Mouse (Mus musculus) embryonic fibroblast, embryonic 13.5 days (primary cell): ENCODE results near the gene Cd209g. TPM values are rescaled to one million over a fixed set of nuclear protein-coding genes. Genes with fewer than 3 reads are reported as not detected.

ENCODE experiments used
- H3K27ac ChIP-seq: 2 replicates; pipeline ENCODE4 v1.5.1; 2012; ENCODE audit warnings: low read length, control low read depth, inconsistent platforms; ENCODE audit not compliant: insufficient read depth
- H3K4me1 ChIP-seq: 2 replicates; pipeline ENCODE4 v1.6.1; 2011; ENCODE audit warnings: low read length; ENCODE audit not compliant: control insufficient read depth, insufficient read depth
- H3K4me3 ChIP-seq: 2 replicates; pipeline ENCODE4 v1.5.1; 2011; ENCODE audit warnings: mild to moderate bottlenecking, control low read depth, low read length; ENCODE audit not compliant: insufficient read depth
- CTCF ChIP-seq: IDR thresholded peaks from 2 replicates; pipeline ENCODE4 v1.5.1; 2011; ENCODE audit warnings: mild to moderate bottlenecking, control low read depth, low read length, moderate library complexity, borderline replicate concordance; ENCODE audit not compliant: insufficient read depth
- POLR2A ChIP-seq: IDR thresholded peaks from 2 replicates; pipeline ENCODE4 v1.6.1; 2011; ENCODE audit warnings: low read depth, mild to moderate bottlenecking, control low read depth, low read length, moderate library complexity
- polyA plus RNA-seq: library from polyadenylated mRNA; stranded (reverse); fragments of >200 nt; gene quantifications from 2 replicates; pipeline ENCODE4 v1.2.4, GENCODE M21; 2011; ENCODE audit warnings: low read depth; ENCODE audit not compliant: missing spikeins, insufficient read length

The Cd209g gene
- polyA plus RNA-seq, 1 experiment, result not detected

GRCm38 (mm10) chr8:4165852-4166751 is 32.2 kb downstream of the Cd209g start, which contains the start of gene Evi5l:
TSS of gene Evi5l (plus strand) at chr8:4166567.
- H3K27ac ChIP-seq, result no peak within 1 kb of the TSS; the same call in 1 of the 2 replicates
- H3K4me3 ChIP-seq, result peak within 1 kb of the TSS; percentile 56
- no peaks in the 10 kb centered on the region for H3K4me1 ChIP-seq
- TF ChIP-seq CTCF (no peak), POLR2A (peak; percentile 84)

GRCm38 (mm10) chr8:4166881-4167525 is 33.1 kb downstream of the Cd209g start:
- H3K4me3 ChIP-seq, result peak overlapping the region; percentile 56
- no peaks in the 10 kb centered on the region for H3K4me1 ChIP-seq
- H3K27ac ChIP-seq, result no peak overlapping the region
- no peak for TF ChIP-seq POLR2A
- TF ChIP-seq CTCF, result no peak

GRCm38 (mm10) chr8:4167918-4168317 is 34.0 kb downstream of the Cd209g start:
- Histone ChIP-seq H3K4me3 (no peak overlapping the region), H3K4me1 (no peaks in the 10 kb centered on the region), H3K27ac (no peak overlapping the region)
- no peak for TF ChIP-seq POLR2A
- no peak for TF ChIP-seq CTCF

GRCm38 (mm10) chr8:4172486-4172885 is 38.6 kb downstream of the Cd209g start:
- TF ChIP-seq CTCF, result no peak
- Histone ChIP-seq H3K27ac (no peak overlapping the region), H3K4me3 (no peak overlapping the region), H3K4me1 (no peaks in the 10 kb centered on the region)

GRCm38 (mm10) chr8:4174018-4174417 is 40.1 kb downstream of the Cd209g start:
- H3K4me1 ChIP-seq, result no peaks in the 10 kb centered on the region
- H3K4me3 ChIP-seq, result no peak overlapping the region
- no peak overlapping the region for H3K27ac ChIP-seq
- TF ChIP-seq POLR2A (no peak), CTCF (no peak)

GRCm38 (mm10) chr8:4183409-4183808 is 49.5 kb downstream of the Cd209g start:
- TF ChIP-seq POLR2A, result no peak
- no peak for TF ChIP-seq CTCF
- Histone ChIP-seq H3K27ac (no peak overlapping the region), H3K4me1 (no peaks in the 10 kb centered on the region), H3K4me3 (no peak overlapping the region)

GRCm38 (mm10) chr8:4186151-4186550 is 52.3 kb downstream of the Cd209g start:
- Histone ChIP-seq H3K4me1 (no peaks in the 10 kb centered on the region), H3K4me3 (no peak overlapping the region), H3K27ac (no peak overlapping the region)
- no peak for TF ChIP-seq POLR2A
- no peak for TF ChIP-seq CTCF

Other genes starting within 250 kb of the Cd209g start
- gene Cd209b, start 207.3 kb upstream of the Cd209g start, polyA plus RNA-seq, result not detected in 2 replicates
- gene Cd209c, start 179.4 kb upstream of the Cd209g start, polyA plus RNA-seq, result not detected in 2 replicates
- gene Cd209f, start 28.3 kb upstream of the Cd209g start, polyA plus RNA-seq, result not detected in 2 replicates
- gene Evi5l, start 32.5 kb downstream of the Cd209g start, polyA plus RNA-seq, result 15.4 and 30.3 TPM in 2 replicates
- 0.23 and 0.35 TPM in 2 replicates for gene Prr36, start 83.4 kb downstream of the Cd209g start, polyA plus RNA-seq
- 1.7 and 2.2 TPM in 2 replicates for gene Lrrc8e, start 92.7 kb downstream of the Cd209g start, polyA plus RNA-seq
- 37.0 and 42.0 TPM in 2 replicates for gene Map2k7, start 104.6 kb downstream of the Cd209g start, polyA plus RNA-seq
- gene Gm49320, start 104.8 kb downstream of the Cd209g start, polyA plus RNA-seq, result 0.40 and 0.60 TPM in 2 replicates
- gene Tgfbr3l, start 114.1 kb downstream of the Cd209g start, polyA plus RNA-seq, result 6.0 and 10.8 TPM in 2 replicates
- gene Snapc2, start 119.0 kb downstream of the Cd209g start, polyA plus RNA-seq, result 29.0 and 29.3 TPM in 2 replicates
- gene Ctxn1, start 125.2 kb downstream of the Cd209g start, polyA plus RNA-seq, result 56.7 and 63.9 TPM in 2 replicates
- 62.9 and 73.5 TPM in 2 replicates for gene Timm44, start 141.8 kb downstream of the Cd209g start, polyA plus RNA-seq
- gene Ccl25, start 191.1 kb downstream of the Cd209g start, polyA plus RNA-seq, result 11.1 and 13.9 TPM in 2 replicates
- 81.5 and 86.0 TPM in 2 replicates for gene Elavl1, start 191.3 kb downstream of the Cd209g start, polyA plus RNA-seq